Mouse (Mus musculus) liver, embryonic 14.5 days (tissue): Measurements from ENCODE around the gene Nynrin. TPM values are rescaled to one million over a fixed set of nuclear protein-coding genes. Genes with fewer than 3 reads are reported as not detected.
A peak's percentile ranks its signal among the peaks of the same experiment; 100 is the strongest.

Experiments used
- ATAC-seq: fragments of 200-750 bp; cut with Nextera tagmentation; 2 replicates; pipeline ENCODE4 v1.8.0; 2017; ENCODE audit warnings: moderate number of reproducible peaks, mild to moderate bottlenecking, moderate library complexity; ENCODE audit not compliant: insufficient read depth
- DNase-seq, 3 experiments: peaks; one replicate each; pipeline ENCODE4 v3.0.0-alpha.2; 2012 to 2013; ENCODE audit warnings: low read depth in 3 of 3, low spot score in 3 of 3
- H3K27ac ChIP-seq: fragments of 300-500 bp; sonication (generic); 2 replicates; pipeline ENCODE4 v1.5.1; 2014; ENCODE audit warnings: moderate library complexity, mild to moderate bottlenecking, control low read depth, inconsistent platforms
- H3K27me3 ChIP-seq: fragments of 300-500 bp; sonication (generic); 2 replicates; pipeline ENCODE4 v1.6.1; 2014; ENCODE audit warnings: mild to moderate bottlenecking, low read length, moderate library complexity; ENCODE audit not compliant: control insufficient read depth, insufficient read depth
- H3K36me3 ChIP-seq: fragments of 300-500 bp; sonication (generic); replicated peaks from 2 replicates; pipeline ENCODE4 v1.6.1; 2014; ENCODE audit warnings: low read depth; ENCODE audit not compliant: control insufficient read depth, insufficient read depth
- H3K4me1 ChIP-seq, 2 experiments: fragments of 200-500 bp in 1 of 2; fragments of 300-500 bp in 1 of 2; sonication (generic) in 1 of 2; replicated peaks; 2 replicates each; pipeline ENCODE4 v1.6.1; 2012 to 2014; ENCODE audit warnings: antibody characterized with exemption in 1 of 2, inconsistent platforms in 1 of 2, low read length in 1 of 2; ENCODE audit not compliant: control insufficient read depth in 2 of 2, insufficient read depth in 2 of 2
- H3K4me2 ChIP-seq: fragments of 300-500 bp; sonication (generic); 2 replicates; pipeline ENCODE4 v1.6.1; 2014; ENCODE audit warnings: low read depth, mild to moderate bottlenecking, control low read depth, moderate library complexity
- H3K4me3 ChIP-seq, 2 experiments: fragments of 200-500 bp in 1 of 2; fragments of 300-500 bp in 1 of 2; sonication (generic) in 1 of 2; 2 replicates each; pipeline ENCODE4 v1.5.1; 2012 to 2014; ENCODE audit warnings: low read depth in 2 of 2, low read length in 2 of 2, mild to moderate bottlenecking in 2 of 2, control low read depth in 1 of 2, inconsistent platforms in 1 of 2, moderate library complexity in 1 of 2; ENCODE audit not compliant: insufficient read depth in 1 of 2
- H3K9ac ChIP-seq: fragments of 300-500 bp; sonication (generic); replicated peaks from 2 replicates; pipeline ENCODE4 v1.6.1; 2014; ENCODE audit warnings: mild to moderate bottlenecking, control low read depth, moderate library complexity
- H3K9me3 ChIP-seq: fragments of 300-500 bp; sonication (generic); 2 replicates; pipeline ENCODE4 v1.6.1; 2016; ENCODE audit warnings: low read length, mixed read lengths; ENCODE audit not compliant: control insufficient read depth
- CTCF ChIP-seq: IDR thresholded peaks from 2 replicates; pipeline ENCODE4 v1.5.1; 2016; ENCODE audit warnings: antibody characterized with exemption, low read depth, control low read depth
- EP300 ChIP-seq: IDR thresholded peaks from 2 replicates; pipeline ENCODE4 v1.6.1; 2016; ENCODE audit warnings: antibody characterized with exemption, low read depth
- WGBS: fragments of 180-500 bp; shearing (Covaris S2); extraction: QIAGEN DNeasy Blood & Tissue Kit; methylation state at CpG from one replicate; pipeline ENCODE4 v1.1.7; 2014; ENCODE audit not compliant: insufficient replicate concordance; 5-methylcytosine and 5-hydroxymethylcytosine counted together
- polyA plus RNA-seq, 2 experiments: library from polyadenylated mRNA; depleted of rRNA in 1 of 2; stranded (reverse) in 1 of 2; unstranded in 1 of 2; fragments of >200 nt; fragmentation: Nextera tagmentation in 1 of 2; extraction: Ambion mirVana in 1 of 2; gene quantifications; 2 replicates each; pipeline versions ENCODE4 v1.2.1 to v1.2.3; 2012 to 2014

The Nynrin gene
- 1.7 and 1.9 TPM in 2 replicates for polyA plus RNA-seq (2012; rRNA removed)
- 1.2 and 1.4 TPM in 2 replicates for polyA plus RNA-seq (2014; fragmentation: Nextera tagmentation; extraction: Ambion mirVana)

DNA sequence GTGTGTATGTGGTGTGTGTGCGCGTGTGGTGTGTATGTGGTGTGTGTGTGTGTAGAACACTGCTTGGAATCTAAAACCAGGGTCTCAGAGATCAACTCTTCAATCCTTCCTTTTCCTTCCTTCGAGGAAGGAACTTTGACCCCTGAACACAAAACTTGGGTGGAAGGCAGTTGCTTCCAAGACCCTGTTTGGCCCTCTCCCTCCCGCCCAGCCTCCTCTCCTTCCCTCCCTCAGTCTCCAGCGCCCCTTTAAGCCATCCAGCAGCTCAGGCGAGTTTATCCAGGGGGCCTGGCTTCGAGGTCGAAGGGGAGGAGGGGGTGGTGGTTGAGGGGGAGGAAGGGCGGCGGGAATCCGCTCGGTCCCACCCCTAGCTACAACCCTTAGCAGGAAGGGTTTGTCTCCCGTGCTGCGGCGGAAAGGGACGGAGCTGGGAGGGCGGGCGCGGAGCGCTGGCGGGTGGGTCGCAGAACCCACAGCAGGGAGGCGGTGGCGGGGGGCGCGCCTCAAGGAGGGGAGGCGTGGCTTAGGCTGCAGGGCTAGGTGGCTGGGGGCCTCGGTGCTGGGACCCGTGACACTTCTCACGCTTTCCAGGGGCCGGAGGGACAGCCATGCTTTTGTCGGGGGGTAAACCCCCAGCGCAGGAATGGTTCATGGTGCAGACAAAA is at the start of gene Nynrin:
TSS of gene Nynrin (plus strand) at position 390 of the 665 bp plus-strand sequence.
- WGBS = 3% methylated on average over 30 of the region's 33 CpGs
- peak within 1 kb of the TSS; percentile 55 to 70 for H3K4me3 ChIP-seq

GRCm38 (mm10) chr14:55814885-55815284 is 38.9 kb upstream of the Nynrin start:
- Histone ChIP-seq H3K9ac (no peak overlapping the region), H3K4me2 (peak overlapping the region; percentile 57), H3K27me3 (no peaks in the 10 kb centered on the region), H3K27ac (no peak overlapping the region), H3K4me1 (no peaks in the 10 kb centered on the region), H3K4me3 (peak overlapping the region; percentile 21 to 35), H3K36me3 (no peaks in the 10 kb centered on the region), H3K9me3 (no peaks in the 10 kb centered on the region)
- TF ChIP-seq EP300 (no peak), CTCF (no peak)
- ATAC-seq (no peak), DNase-seq (no peak)
- 22% methylated on average over 16 of the region's 16 CpGs for WGBS

More for the DNA sequence above, at the start of gene Nynrin:
- DNase-seq (no peak), ATAC-seq (peak; percentile 63)
- no peaks in the 10 kb centered on the region for H3K9me3 ChIP-seq
- H3K9ac ChIP-seq = peak within 1 kb of the TSS; percentile 47; the same call in 1 of the 2 replicates
- no peaks in the 10 kb centered on the region for H3K36me3 ChIP-seq
- H3K4me1 ChIP-seq = peaks cover 4 to 27% of the 10 kb centered on the region in 2 experiments
- H3K27me3 ChIP-seq = no peaks in the 10 kb centered on the region
- H3K27ac ChIP-seq = no peak within 1 kb of the TSS
- TF ChIP-seq EP300 (no peak), CTCF (no peak)
- H3K4me2 ChIP-seq = peak within 1 kb of the TSS; percentile 69

- TF ChIP-seq EP300 (no peak), CTCF (no peak)
- no peaks in the 10 kb centered on the region for H3K9me3 ChIP-seq
- 19% methylated on average over 17 of the region's 17 CpGs for WGBS
- H3K4me1 ChIP-seq = no peaks in the 10 kb centered on the region
- no peak overlapping the region for H3K27ac ChIP-seq
- ATAC-seq (no peak), DNase-seq (no peak)
- no peaks in the 10 kb centered on the region for H3K36me3 ChIP-seq
- H3K4me3 ChIP-seq = peak overlapping the region; percentile 21 to 35
- H3K4me2 ChIP-seq = peak overlapping the region; percentile 57
- H3K27me3 ChIP-seq = no peaks in the 10 kb centered on the region
- H3K9ac ChIP-seq = no peak overlapping the region
These were observed 38.5 kb upstream of the Nynrin start for GRCm38 (mm10) chr14:55815310-55815751.

- no peaks in the 10 kb centered on the region for H3K36me3 ChIP-seq
- ATAC-seq = no peak
- no peak overlapping the region for H3K9ac ChIP-seq
- TF ChIP-seq EP300 (no peak), CTCF (no peak)
- no peaks in the 10 kb centered on the region for H3K9me3 ChIP-seq
- peaks cover 0 to 3% of the 10 kb centered on the region in 2 experiments; a peak in 2 of 4 replicates for H3K4me1 ChIP-seq
- H3K4me3 ChIP-seq = no peak overlapping the region
- DNase-seq = no peak
- no peak overlapping the region for H3K4me2 ChIP-seq
- peaks cover 24% of the 10 kb centered on the region for H3K27me3 ChIP-seq
- H3K27ac ChIP-seq = no peak overlapping the region
- 64% methylated on average over 7 of the region's 7 CpGs for WGBS
These were observed 33.9 kb upstream of the Nynrin start for GRCm38 (mm10) chr14:55819845-55820405.

DNA sequence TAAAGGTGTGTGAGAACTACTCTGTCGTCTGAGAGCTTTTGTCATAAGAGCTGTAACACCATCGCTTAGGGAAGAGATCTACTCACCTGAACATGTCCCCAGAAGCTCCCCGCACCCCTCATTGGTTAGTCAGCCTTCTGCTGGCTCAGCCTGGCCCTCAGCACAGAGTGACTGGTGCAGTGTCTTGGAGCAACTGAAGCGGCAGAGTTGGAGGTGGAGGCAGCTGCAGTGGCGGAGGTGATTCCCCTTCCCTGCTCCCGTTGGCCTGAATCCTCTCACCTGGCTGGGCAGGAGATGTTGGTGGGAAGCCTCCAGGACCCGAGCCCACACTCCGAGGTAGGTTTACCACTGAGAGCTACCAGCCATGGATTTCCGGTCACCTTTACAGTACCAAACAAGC is 33.2 kb upstream of the Nynrin start:
- WGBS = 71% methylated on average over 9 of the region's 9 CpGs
- peaks cover 31% of the 10 kb centered on the region for H3K27me3 ChIP-seq
- H3K4me2 ChIP-seq = no peak overlapping the region
- H3K27ac ChIP-seq = no peak overlapping the region
- no peak for ATAC-seq
- no peak for TF ChIP-seq CTCF
- TF ChIP-seq EP300 = no peak
- H3K4me1 ChIP-seq = peaks cover 0 to 3% of the 10 kb centered on the region in 2 experiments; a peak in 2 of 4 replicates
- H3K4me3 ChIP-seq = no peak overlapping the region
- H3K9me3 ChIP-seq = no peaks in the 10 kb centered on the region
- H3K36me3 ChIP-seq = no peaks in the 10 kb centered on the region
- no peak overlapping the region for H3K9ac ChIP-seq
- DNase-seq = no peak
